Mouse (Mus musculus) gastrocnemius, adult 2 months (tissue): ENCODE results near the gene Serpine1. TPM values are rescaled to one million over a fixed set of nuclear protein-coding genes. Genes with fewer than 3 reads are reported as not detected.

Source experiments
- DNase-seq: peaks from one replicate; pipeline ENCODE4 v3.0.0; 2022
- H3K27ac ChIP-seq: fragments of 200-600 bp; 2 replicates; pipeline ENCODE4 v1.8.1; 2022; ENCODE audit warnings: mild to moderate bottlenecking
- H3K4me3 ChIP-seq: fragments of 200-600 bp; 2 replicates; pipeline ENCODE4 v1.8.1; 2022; ENCODE audit warnings: mild to moderate bottlenecking, moderate library complexity
- CTCF ChIP-seq: fragments of 200-600 bp; IDR thresholded peaks from 2 replicates; pipeline ENCODE4 v1.8.1; 2022; ENCODE audit warnings: antibody characterized with exemption, mild to moderate bottlenecking, moderate library complexity
- intact Hi-C: fragments of 180-260 bp; cut with DNase I; formaldehyde crosslinking; loops from one replicate; pipeline ENCODE4 v1.15.1; 2025
- total RNA-seq, 2 experiments: library from RNA; stranded (reverse); gene quantifications; 2 replicates each; pipeline ENCODE4 v1.2.3; 2021

The Serpine1 gene
- total RNA-seq, 2 experiments from 2014 or later: 2.5 to 2.8 TPM

DNA sequence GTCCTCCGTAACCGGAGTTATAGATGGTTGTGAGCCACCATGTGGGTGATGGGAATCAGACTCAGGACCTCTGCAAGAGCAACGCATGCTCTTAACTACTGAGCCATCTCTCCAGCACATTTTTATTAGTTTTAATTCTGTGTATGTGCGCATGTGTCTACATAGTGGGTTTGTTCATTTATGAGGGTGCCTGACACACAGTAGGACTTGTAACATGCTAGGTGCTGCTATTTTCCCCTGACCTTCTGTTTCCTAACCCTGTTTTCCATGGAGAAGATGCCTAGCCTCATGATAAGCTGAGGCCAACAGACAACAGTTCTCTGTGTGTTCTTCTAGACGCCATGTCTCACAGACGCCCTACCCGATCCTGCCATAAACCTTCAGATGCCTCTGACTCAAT is 28.1 kb downstream of the Serpine1 start:
- intact Hi-C loops: no loop called here

DNA sequence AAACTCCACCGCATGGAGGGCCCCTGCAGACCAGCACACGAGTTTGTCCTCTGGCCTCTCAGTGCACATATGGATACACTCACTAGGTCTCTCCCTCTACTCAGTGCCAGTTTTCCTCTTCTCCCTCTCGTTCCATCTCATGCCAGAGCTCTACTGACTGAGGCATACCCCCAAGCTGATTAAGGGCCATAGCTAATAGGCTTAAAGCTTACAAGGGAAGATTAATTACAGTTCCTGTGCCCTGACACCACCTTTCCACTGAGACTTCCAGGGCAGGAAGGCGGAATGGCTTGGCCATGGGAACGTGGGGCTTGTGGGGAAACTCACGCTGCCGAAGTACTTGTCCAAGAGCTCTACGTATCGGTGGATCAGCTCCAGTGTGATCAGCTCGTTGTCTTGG is 30.6 kb downstream of the Serpine1 start:
- Histone ChIP-seq H3K27ac (no peak overlapping the region), H3K4me3 (no peak overlapping the region)
- intact Hi-C loops: no loop called here
- no peak for TF ChIP-seq CTCF
- no peak for DNase-seq

More for the DNA sequence above, 28.1 kb downstream of the Serpine1 start:
- no peak overlapping the region for H3K4me3 ChIP-seq
- no peak for TF ChIP-seq CTCF
- no peak overlapping the region for H3K27ac ChIP-seq
- DNase-seq: no peak

DNA sequence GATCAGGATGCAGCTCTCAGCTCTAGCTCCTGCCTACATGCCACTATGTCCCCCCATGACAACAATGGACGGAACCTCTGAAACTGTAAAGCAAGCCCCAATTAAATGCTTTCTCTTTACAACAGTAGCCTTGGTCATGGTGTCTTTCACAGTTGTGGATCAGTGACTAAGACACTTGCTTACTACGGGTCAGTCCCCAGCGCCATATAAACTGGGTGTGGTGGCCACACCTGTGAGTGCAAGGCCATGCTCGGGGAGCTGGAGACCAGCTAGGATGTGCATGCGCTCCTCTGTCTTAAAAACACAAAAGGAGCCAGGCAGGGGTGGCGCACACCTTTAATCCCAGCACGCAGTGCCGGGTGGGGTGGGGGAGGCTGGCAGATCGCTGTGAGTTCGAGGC is 32.6 kb downstream of the Serpine1 start:
- no peak overlapping the region for H3K27ac ChIP-seq
- intact Hi-C loops: no loop called here
- DNase-seq: no peak
- TF ChIP-seq CTCF: no peak
- H3K4me3 ChIP-seq: no peak overlapping the region

- Histone ChIP-seq H3K27ac (no peak overlapping the region), H3K4me3 (no peak overlapping the region)
- TF ChIP-seq CTCF: no peak
- intact Hi-C loops: no loop called here
- DNase-seq: no peak
Measured at GRCm38 (mm10) chr5:137036211-137036610, 35.9 kb downstream of the Serpine1 start.

DNA sequence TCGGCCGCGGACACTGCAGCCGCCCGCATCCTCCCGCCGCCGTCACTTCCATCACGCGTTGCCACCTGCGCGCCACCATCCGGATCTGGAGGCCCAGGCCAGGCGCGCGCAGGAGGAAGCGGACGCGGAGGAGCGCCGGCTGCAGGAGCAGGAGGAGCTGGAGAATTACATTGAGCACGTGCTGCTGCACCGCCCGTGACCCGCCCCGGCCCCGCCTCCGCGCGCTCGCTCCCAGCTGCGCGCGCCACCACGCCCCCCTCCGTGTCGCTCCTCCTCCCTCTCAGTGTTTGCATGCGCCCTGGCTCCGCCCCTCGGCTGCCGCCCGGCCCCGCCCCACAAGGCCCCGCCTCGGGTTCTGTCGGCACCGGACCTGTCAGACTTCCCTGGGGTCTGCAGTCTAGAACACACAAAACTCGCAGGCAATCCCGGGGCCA is 39.4 kb downstream of the Serpine1 start:
- Histone ChIP-seq H3K27ac (no peak overlapping the region), H3K4me3 (peak overlapping the region; percentile 69)
- intact Hi-C loops: no loop called here
- peak; percentile 92 for DNase-seq
- no peak for TF ChIP-seq CTCF

DNA sequence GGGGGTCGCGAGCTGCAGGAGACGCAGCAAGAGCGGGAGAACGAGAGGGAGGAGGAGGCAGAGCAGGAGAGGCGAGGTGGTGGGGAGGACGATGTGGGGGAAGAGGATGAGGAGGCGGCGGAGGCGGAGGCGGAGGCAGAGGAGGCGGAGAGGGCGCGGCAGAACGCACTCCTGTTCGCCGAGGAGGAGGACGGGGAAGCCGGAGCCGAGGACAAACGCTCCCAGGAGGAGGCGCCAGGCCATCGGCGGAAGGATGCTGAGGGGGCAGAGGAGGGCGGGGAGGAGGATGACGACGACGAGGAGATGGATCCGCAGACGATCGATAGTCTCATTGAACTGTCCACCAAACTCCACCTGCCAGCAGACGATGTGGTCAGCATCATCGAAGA is 40.0 kb downstream of the Serpine1 start:
- DNase-seq: no peak
- intact Hi-C loops: no loop called here

GRCm38 (mm10) chr5:137031076-137032032 is 40.7 kb downstream of the Serpine1 start:
- intact Hi-C loops: no loop called here
- no peak overlapping the region for H3K27ac ChIP-seq
- TF ChIP-seq CTCF: no peak
- peak overlapping the region; percentile 69 for H3K4me3 ChIP-seq
- DNase-seq: peak; percentile 43

More for the DNA sequence above, 40.0 kb downstream of the Serpine1 start:
- TF ChIP-seq CTCF: no peak
- peak overlapping the region; percentile 69 for H3K4me3 ChIP-seq
- no peak overlapping the region for H3K27ac ChIP-seq

DNA sequence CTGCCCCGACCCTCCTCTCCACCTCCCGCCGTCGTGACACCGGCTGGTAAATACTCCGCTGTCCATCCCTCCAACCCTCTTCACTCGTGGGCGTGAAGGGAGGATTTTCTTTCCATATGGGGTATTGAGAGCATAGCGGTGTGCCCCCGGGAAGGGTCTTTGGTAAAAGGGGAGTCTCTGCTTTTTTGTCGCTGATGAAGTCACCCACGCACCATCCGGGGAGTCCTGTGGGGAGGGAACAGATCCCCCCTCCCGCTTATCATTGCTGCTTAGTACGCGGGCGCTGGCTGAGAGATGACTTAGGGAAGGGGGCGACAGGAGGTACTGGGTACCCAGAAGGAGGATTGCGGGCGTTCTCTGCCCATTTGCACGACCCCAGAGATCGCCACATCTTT is 41.7 kb downstream of the Serpine1 start:
- H3K4me3 ChIP-seq: peak overlapping the region; percentile 24; the same call in 1 of the 2 replicates
- no peak for TF ChIP-seq CTCF
- DNase-seq: no peak
- intact Hi-C loops: no loop called here
- no peak overlapping the region for H3K27ac ChIP-seq

- DNase-seq: peak; percentile 96
- no peak overlapping the region for H3K27ac ChIP-seq
- intact Hi-C loops: no loop called here
- H3K4me3 ChIP-seq: peak overlapping the region; percentile 52
- no peak for TF ChIP-seq CTCF
Measured at GRCm38 (mm10) chr5:137029643-137030415, 42.2 kb downstream of the Serpine1 start.

GRCm38 (mm10) chr5:137029273-137029585 is 42.8 kb downstream of the Serpine1 start:
- Histone ChIP-seq H3K4me3 (no peak overlapping the region), H3K27ac (no peak overlapping the region)
- intact Hi-C loops: no loop called here
- no peak for TF ChIP-seq CTCF
- no peak for DNase-seq

- DNase-seq: no peak
- TF ChIP-seq CTCF: no peak
- intact Hi-C loops: no loop called here
- Histone ChIP-seq H3K4me3 (no peak overlapping the region), H3K27ac (no peak overlapping the region)
Measured at GRCm38 (mm10) chr5:137028561-137029272, 43.4 kb downstream of the Serpine1 start.

GRCm38 (mm10) chr5:137026092-137026491 is 46.0 kb downstream of the Serpine1 start, which contains the start of gene Vgf:
TSS of gene Vgf (plus strand) at chr5:137026392.
- intact Hi-C loops: no loop called here
- no peak for DNase-seq
- H3K27ac ChIP-seq: no peak within 1 kb of the TSS
- TF ChIP-seq CTCF: no peak
- H3K4me3 ChIP-seq: no peak within 1 kb of the TSS
